Mouse (Mus musculus): ENCODE measurements at regions not wholly inside any gene's neighbourhood (a gene's known extent, or its start where the extent isn't known, plus 50 kb on each side); places are given as distances from the start of the nearest gene placed in this dataset.

GRCm38 (mm10) chr16:55460519-55460918 is 162.7 kb upstream of the Zpld1 start:
- DNase-seq (ENCODE audit: low spot score) (no peak), ATAC-seq (ENCODE audit: extremely low read depth, insufficient number of reproducible peaks, low FRiP score, poor library complexity, severe bottlenecking) (no peak)
- H3K27me3 ChIP-seq (ENCODE audit: insufficient read depth, low read length) = no peaks in the 10 kb centered on the region
- H3K36me3 ChIP-seq (replicated peaks) = no peaks in the 10 kb centered on the region
- H3K9me3 ChIP-seq (replicated peaks) = no peaks in the 10 kb centered on the region
- H3K4me3 ChIP-seq (ENCODE audit: low read depth, low read length) = no peak overlapping the region
- no peak for TF ChIP-seq POLR2AphosphoS5 (IDR thresholded peaks at IDR 0.05; ENCODE audit: insufficient replicate concordance, low read depth, low read length)
- TF ChIP-seq CTCF (IDR thresholded peaks at IDR 0.05; ENCODE audit: low read depth, low read length) = no peak
- no peak for TF ChIP-seq GATA2 (IDR thresholded peaks at IDR 0.05; ENCODE audit: borderline replicate concordance, low read depth, low read length)
- TF ChIP-seq GATA1 (IDR thresholded peaks at IDR 0.05; ENCODE audit: borderline replicate concordance, low read length) = no peak
- TF ChIP-seq TAL1 (conservative IDR thresholded peaks at IDR 0.05; ENCODE audit: low read depth, low read length) = no peak
- no peaks in the 10 kb centered on the region for H3K4me1 ChIP-seq (ENCODE audit: insufficient read depth, low read depth, low read length)

- no peaks in the 10 kb centered on the region for H3K36me3 ChIP-seq (replicated peaks)
- no peak overlapping the region for H3K4me3 ChIP-seq (ENCODE audit: low read depth, low read length)
- DNase-seq (ENCODE audit: low spot score) (no peak), ATAC-seq (ENCODE audit: extremely low read depth, insufficient number of reproducible peaks, low FRiP score, poor library complexity, severe bottlenecking) (no peak)
- H3K4me1 ChIP-seq (ENCODE audit: insufficient read depth, low read depth, low read length) = no peaks in the 10 kb centered on the region
- TF ChIP-seq GATA2 (IDR thresholded peaks at IDR 0.05; ENCODE audit: borderline replicate concordance, low read depth, low read length) = no peak
- no peak for TF ChIP-seq TAL1 (conservative IDR thresholded peaks at IDR 0.05; ENCODE audit: low read depth, low read length)
- no peak for TF ChIP-seq GATA1 (IDR thresholded peaks at IDR 0.05; ENCODE audit: borderline replicate concordance, low read length)
- no peak for TF ChIP-seq CTCF (IDR thresholded peaks at IDR 0.05; ENCODE audit: low read depth, low read length)
- TF ChIP-seq POLR2AphosphoS5 (IDR thresholded peaks at IDR 0.05; ENCODE audit: insufficient replicate concordance, low read depth, low read length) = no peak
- H3K9me3 ChIP-seq (replicated peaks) = no peaks in the 10 kb centered on the region
- H3K27me3 ChIP-seq (ENCODE audit: insufficient read depth, low read length) = no peaks in the 10 kb centered on the region
Observed at GRCm38 (mm10) chr16:55447581-55447980, 149.8 kb upstream of the Zpld1 start.

GRCm38 (mm10) chr16:55442821-55443581 is 145.2 kb upstream of the Zpld1 start:
- no peak for TF ChIP-seq GATA1 (IDR thresholded peaks at IDR 0.05; ENCODE audit: borderline replicate concordance, low read length)
- no peak for DNase-seq (ENCODE audit: low spot score)
- Histone ChIP-seq H3K4me1 (ENCODE audit: insufficient read depth, low read depth, low read length) (no peaks in the 10 kb centered on the region), H3K27me3 (ENCODE audit: insufficient read depth, low read length) (no peaks in the 10 kb centered on the region), H3K36me3 (replicated peaks) (no peaks in the 10 kb centered on the region), H3K9me3 (replicated peaks) (no peaks in the 10 kb centered on the region), H3K4me3 (ENCODE audit: low read depth, low read length) (no peak overlapping the region)
- no peak for ATAC-seq (ENCODE audit: extremely low read depth, insufficient number of reproducible peaks, low FRiP score, poor library complexity, severe bottlenecking)

- H3K9me3 ChIP-seq (replicated peaks) = no peaks in the 10 kb centered on the region
- TF ChIP-seq GATA2 (IDR thresholded peaks at IDR 0.05; ENCODE audit: borderline replicate concordance, low read depth, low read length) (no peak), CTCF (IDR thresholded peaks at IDR 0.05; ENCODE audit: low read depth, low read length) (no peak)
- H3K4me1 ChIP-seq (ENCODE audit: insufficient read depth, low read depth, low read length) = no peaks in the 10 kb centered on the region
- H3K36me3 ChIP-seq (replicated peaks) = no peaks in the 10 kb centered on the region
- no peak overlapping the region for H3K4me3 ChIP-seq (ENCODE audit: low read depth, low read length)
- ATAC-seq (ENCODE audit: extremely low read depth, insufficient number of reproducible peaks, low FRiP score, poor library complexity, severe bottlenecking) (no peak), DNase-seq (ENCODE audit: low spot score) (no peak)
- H3K27me3 ChIP-seq (ENCODE audit: insufficient read depth, low read length) = no peaks in the 10 kb centered on the region
Observed at GRCm38 (mm10) chr16:55435139-55435968, 137.6 kb upstream of the Zpld1 start.

GRCm38 (mm10) chr16:55421569-55422342 is 124.0 kb upstream of the Zpld1 start:
- no peak for TF ChIP-seq POLR2AphosphoS5 (IDR thresholded peaks at IDR 0.05; ENCODE audit: insufficient replicate concordance, low read depth, low read length)
- TF ChIP-seq CTCF (IDR thresholded peaks at IDR 0.05; ENCODE audit: low read depth, low read length) = no peak
- no peak for TF ChIP-seq GATA1 (IDR thresholded peaks at IDR 0.05; ENCODE audit: borderline replicate concordance, low read length)
- TF ChIP-seq GATA2 (IDR thresholded peaks at IDR 0.05; ENCODE audit: borderline replicate concordance, low read depth, low read length) = no peak
- no peak for TF ChIP-seq TAL1 (conservative IDR thresholded peaks at IDR 0.05; ENCODE audit: low read depth, low read length)
- H3K36me3 ChIP-seq (replicated peaks) = no peaks in the 10 kb centered on the region
- H3K27me3 ChIP-seq (ENCODE audit: insufficient read depth, low read length) = no peaks in the 10 kb centered on the region
- ATAC-seq (ENCODE audit: extremely low read depth, insufficient number of reproducible peaks, low FRiP score, poor library complexity, severe bottlenecking) = no peak
- no peak for DNase-seq (ENCODE audit: low spot score)
- H3K4me1 ChIP-seq (ENCODE audit: insufficient read depth, low read depth, low read length) = no peaks in the 10 kb centered on the region
- no peaks in the 10 kb centered on the region for H3K9me3 ChIP-seq (replicated peaks)
- H3K4me3 ChIP-seq (ENCODE audit: low read depth, low read length) = no peak overlapping the region

GRCm38 (mm10) chr16:55420876-55421568 is 123.2 kb upstream of the Zpld1 start:
- H3K27me3 ChIP-seq (ENCODE audit: insufficient read depth, low read length) = no peaks in the 10 kb centered on the region
- no peaks in the 10 kb centered on the region for H3K4me1 ChIP-seq (ENCODE audit: insufficient read depth, low read depth, low read length)
- TF ChIP-seq TAL1 (conservative IDR thresholded peaks at IDR 0.05; ENCODE audit: low read depth, low read length) = no peak
- TF ChIP-seq POLR2AphosphoS5 (IDR thresholded peaks at IDR 0.05; ENCODE audit: insufficient replicate concordance, low read depth, low read length) = no peak
- no peak for TF ChIP-seq GATA2 (IDR thresholded peaks at IDR 0.05; ENCODE audit: borderline replicate concordance, low read depth, low read length)
- TF ChIP-seq CTCF (IDR thresholded peaks at IDR 0.05; ENCODE audit: low read depth, low read length) = no peak
- TF ChIP-seq GATA1 (IDR thresholded peaks at IDR 0.05; ENCODE audit: borderline replicate concordance, low read length) = no peak
- H3K36me3 ChIP-seq (replicated peaks) = no peaks in the 10 kb centered on the region
- no peaks in the 10 kb centered on the region for H3K9me3 ChIP-seq (replicated peaks)
- no peak overlapping the region for H3K4me3 ChIP-seq (ENCODE audit: low read depth, low read length)
- DNase-seq (ENCODE audit: low spot score) (no peak), ATAC-seq (ENCODE audit: extremely low read depth, insufficient number of reproducible peaks, low FRiP score, poor library complexity, severe bottlenecking) (no peak)
